ENCODE assay signal across 22 mouse cellular contexts in genomic region chr8:88024496-88024895, GRCm38 (mm10).
DNase-seq lines count a peak whose midpoint lies in the region; ATAC-seq and TF ChIP-seq lines count a peak whose summit lies in the region.
"Had no signal": no experiment of that assay in that cellular context is flagged by ENCODE, and none has a peak within 500 bp of the region (broad histone marks: within the 10 kb centered on the region; RNA-seq: fewer than 3 reads in every experiment).

No protein-coding gene starts in this region.

- peak overlapping the region; percentile 60 for H3K4me3 ChIP-seq in gastrocnemius, adult 2 months
- no peak overlapping the region for H3K4me3 ChIP-seq in lung, embryonic 14.5 days (ENCODE audit: low read depth, low read length)
- H3K4me3 ChIP-seq in embryonic facial prominence, embryonic 14.5 days (ENCODE audit: low read depth, low read length) = no peak overlapping the region
- H3K4me3 ChIP-seq in intestine, embryonic 16.5 days (ENCODE audit: low read length) = no peak overlapping the region
- H3K4me3 ChIP-seq: forebrain, embryonic 10.5 days; heart, adult 2 months; hindbrain, embryonic 13.5 days; layer of hippocampus, adult 2 months; limb, embryonic 15.5 days had no signal

- no peaks in the 10 kb centered on the region for H3K27me3 ChIP-seq in lung, embryonic 14.5 days (ENCODE audit: insufficient read depth, low read length)
- H3K27me3 ChIP-seq in embryonic facial prominence, embryonic 14.5 days (replicated peaks; ENCODE audit: control insufficient read depth, insufficient read depth, low read length) = no peaks in the 10 kb centered on the region
- no peaks in the 10 kb centered on the region for H3K27me3 ChIP-seq in intestine, embryonic 16.5 days (replicated peaks; ENCODE audit: control insufficient read depth, insufficient read depth, low read length)
- H3K27me3 ChIP-seq: hindbrain, embryonic 13.5 days; limb, embryonic 15.5 days had no signal

- peaks cover 3% of the 10 kb centered on the region; the same call in 1 of the 2 replicates for H3K4me1 ChIP-seq in lung, embryonic 14.5 days (ENCODE audit: insufficient read depth)
- 0 out of 2 replicates have a peak, but pooled peaks cover 4% of the 10 kb centered on the region for H3K4me1 ChIP-seq in embryonic facial prominence, embryonic 14.5 days (ENCODE audit: control insufficient read depth, insufficient read depth, low read length)
- no peaks in the 10 kb centered on the region for H3K4me1 ChIP-seq in intestine, embryonic 16.5 days (ENCODE audit: control insufficient read depth, insufficient read depth, low read length)

- peak; percentile 55 for DNase-seq in gastrocnemius, adult 2 months
- DNase-seq in gastrocnemius, adult 8-10 months (ENCODE audit: low spot score in 2 of 2) = no peak
- peak; percentile 56 for DNase-seq in lung, embryonic 14.5 days
- no peak for DNase-seq in lung, postnatal 25 days (ENCODE audit: low spot score)
- peak; percentile 59 for DNase-seq in embryonic facial prominence, embryonic 14.5 days (ENCODE audit: low spot score)
- DNase-seq in lung, postnatal 14 days = peak; percentile 19
- DNase-seq: adrenal gland, adult 2 months; B cell, adult 2 months; cerebellum, adult 18-20 months; heart, adult 2 months; kidney, adult 8-10 months; kidney, postnatal 10 days; layer of hippocampus, postnatal 36 days had no signal

- ATAC-seq in lung, embryonic 14.5 days (ENCODE audit: insufficient read depth) = no peak
- no peak for ATAC-seq in embryonic facial prominence, embryonic 14.5 days (ENCODE audit: low read depth)
- no peak for ATAC-seq in inflammation-experienced regulatory T-cells, adult 6 months
- ATAC-seq in intestine, embryonic 16.5 days = no peak
- ATAC-seq: forebrain, embryonic 16.5 days had no signal

- no peak for TF ChIP-seq CTCF in gastrocnemius, adult 2 months (IDR thresholded peaks at IDR 0.05)
- TF ChIP-seq CTCF in lung, embryonic 14.5 days (IDR thresholded peaks at IDR 0.05; ENCODE audit: low read depth) = no peak

- WGBS in lung, embryonic 14.5 days = 68% methylated on average over 14 of the region's 14 CpGs
- 69% methylated on average over 14 of the region's 14 CpGs for WGBS in embryonic facial prominence, embryonic 14.5 days
- 80% methylated on average over 14 of the region's 14 CpGs for WGBS in intestine, embryonic 16.5 days

- H3K9me3 ChIP-seq in lung, embryonic 14.5 days (ENCODE audit: low read depth, low read length) = no peaks in the 10 kb centered on the region
- no peaks in the 10 kb centered on the region for H3K9me3 ChIP-seq in embryonic facial prominence, embryonic 14.5 days (ENCODE audit: control insufficient read depth, low read length)
- no peaks in the 10 kb centered on the region for H3K9me3 ChIP-seq in intestine, embryonic 16.5 days (ENCODE audit: control insufficient read depth, low read length)
- H3K9me3 ChIP-seq: forebrain, embryonic 10.5 days; hindbrain, embryonic 13.5 days; limb, embryonic 15.5 days had no signal

- H3K4me2 ChIP-seq in lung, embryonic 14.5 days = 0 out of 2 replicates have a peak overlapping the region, but pooled peaks have one; percentile 7
- no peak overlapping the region for H3K4me2 ChIP-seq in embryonic facial prominence, embryonic 14.5 days (ENCODE audit: low read depth, low read length)
- no peak overlapping the region for H3K4me2 ChIP-seq in intestine, embryonic 16.5 days (ENCODE audit: low read depth, low read length)
- H3K4me2 ChIP-seq: hindbrain, embryonic 13.5 days; limb, embryonic 15.5 days had no signal

- intact Hi-C loops in gastrocnemius, adult 2 months (cut with DNase I) = loop anchor here (5.0 to 10.0 kb wide), 4 partner anchors 62 to 427 kb away; no protein-coding TSS in a partner anchor

- no peak overlapping the region for H3K9ac ChIP-seq in lung, embryonic 14.5 days
- H3K9ac ChIP-seq in embryonic facial prominence, embryonic 14.5 days (ENCODE audit: low read depth, low read length) = no peak overlapping the region
- no peak overlapping the region for H3K9ac ChIP-seq in intestine, embryonic 16.5 days (ENCODE audit: low read depth, low read length)
- H3K9ac ChIP-seq: hindbrain, embryonic 13.5 days; limb, embryonic 15.5 days; liver, embryonic 14.5 days had no signal

- no peaks in the 10 kb centered on the region for H3K36me3 ChIP-seq in lung, embryonic 14.5 days (ENCODE audit: insufficient read depth)
- H3K36me3 ChIP-seq in embryonic facial prominence, embryonic 14.5 days (ENCODE audit: control insufficient read depth, insufficient read depth, low read length) = no peaks in the 10 kb centered on the region
- no peaks in the 10 kb centered on the region for H3K36me3 ChIP-seq in intestine, embryonic 16.5 days (ENCODE audit: control insufficient read depth, insufficient read depth, low read length)
- H3K36me3 ChIP-seq: forebrain, embryonic 10.5 days; hindbrain, embryonic 13.5 days; limb, embryonic 15.5 days had no signal

- no peak overlapping the region for H3K27ac ChIP-seq in gastrocnemius, adult 2 months
- peak overlapping the region; percentile 24; the same call in 1 of the 2 replicates for H3K27ac ChIP-seq in lung, embryonic 14.5 days (ENCODE audit: low read depth)
- H3K27ac ChIP-seq in embryonic facial prominence, embryonic 14.5 days (replicated peaks; ENCODE audit: low read depth, low read length) = no peak overlapping the region
- no peak overlapping the region for H3K27ac ChIP-seq in intestine, embryonic 16.5 days (ENCODE audit: low read length)
- H3K27ac ChIP-seq: forebrain, embryonic 10.5 days; heart, adult 2 months; hindbrain, embryonic 13.5 days; layer of hippocampus, adult 2 months; limb, embryonic 15.5 days; liver, embryonic 14.5 days; macrophage had no signal

Comparison
In these comparisons a context has a peak if more than half of its experiments do, and no peak if none do; other contexts are left out.
1. DNase-seq: peak in gastrocnemius, adult 2 months (single experiment), lung, embryonic 14.5 days (single experiment), embryonic facial prominence, embryonic 14.5 days (single experiment) and lung, postnatal 14 days (single experiment); none in gastrocnemius, adult 8-10 months (0 of 2) and lung, postnatal 25 days (single experiment).